Mouse (Mus musculus) ES-E14 (cell line): ENCODE results near the gene Rps13.

ENCODE experiments used
- CHD2 ChIP-seq: IDR thresholded peaks from 2 replicates; pipeline ENCODE4 v1.6.1; 2014; ENCODE audit warnings: mild to moderate bottlenecking, low read depth, low read length, inconsistent platforms
- HCFC1 ChIP-seq: IDR thresholded peaks from 2 replicates; pipeline ENCODE4 v1.6.1; 2012; ENCODE audit warnings: low read length, inconsistent platforms, borderline replicate concordance; ENCODE audit not compliant: insufficient read depth

DNA sequence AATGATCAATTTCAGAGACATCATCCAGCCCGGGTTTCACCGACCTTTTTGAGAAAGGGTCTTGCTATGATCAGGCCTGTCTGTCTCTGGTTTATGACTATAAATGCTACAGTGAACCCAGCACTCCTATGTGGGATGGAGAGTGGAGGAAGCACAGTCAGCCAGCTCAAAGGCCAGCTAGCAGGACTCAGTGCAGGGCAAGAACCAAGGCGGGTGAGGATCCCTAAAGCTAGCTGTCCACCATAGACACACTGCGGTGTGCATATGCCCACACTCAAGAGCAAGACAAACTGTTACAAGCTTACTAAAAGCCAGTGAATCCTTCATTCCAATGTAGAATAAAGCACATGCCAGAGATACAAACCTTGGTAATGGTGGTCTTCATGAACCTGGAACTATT lies 4.1 kb downstream of the Rps13 start:
- TF ChIP-seq CHD2, result no peak
- TF ChIP-seq HCFC1, result no peak
